Mouse (Mus musculus): Measurements from ENCODE around the gene Npepps. TPM values are rescaled to one million over a fixed set of nuclear protein-coding genes. Genes with fewer than 3 reads are reported as not detected.
A peak's percentile ranks its signal among the peaks of the same experiment; 100 is the strongest.

Gene Npepps
- total and polyA plus RNA-seq, 2 experiments: 9.1 to 12.2 TPM

GRCm38 (mm10) chr11:97302231-97302781 lies 21.9 kb upstream of the Npepps start:
- no peak overlapping the region for H3K4me3 ChIP-seq (ENCODE audit: insufficient read depth, low read depth, low read length)
- H3K9ac ChIP-seq (ENCODE audit: low read depth, low read length): no peak overlapping the region
- no peak overlapping the region for H3K27ac ChIP-seq (replicated peaks; ENCODE audit: insufficient read depth, low read depth, low read length)
- no peaks in the 10 kb centered on the region for H3K36me3 ChIP-seq (ENCODE audit: control insufficient read depth, insufficient read depth, low read length)
- no peaks in the 10 kb centered on the region for H3K79me2 ChIP-seq (ENCODE audit: control insufficient read depth, insufficient read depth, low read length)
- no peaks in the 10 kb centered on the region; the same call in 1 of the 2 replicates for H3K4me1 ChIP-seq (ENCODE audit: control insufficient read depth, insufficient read depth, low read length)
- TF ChIP-seq CTCF (IDR thresholded peaks at IDR 0.05; ENCODE audit: low read depth, low read length) (no peak), POLR2A (IDR thresholded peaks at IDR 0.05; ENCODE audit: extremely low read depth, insufficient read depth, low read length) (no peak)
- DNase-seq (ENCODE audit: extremely low read depth, low read depth, low spot score): peak; percentile 88
- no peaks in the 10 kb centered on the region for H3K27me3 ChIP-seq (ENCODE audit: control insufficient read depth, insufficient read depth, low read length)
- WGBS: 14% methylated on average over 7 of the region's 7 CpGs

DNA sequence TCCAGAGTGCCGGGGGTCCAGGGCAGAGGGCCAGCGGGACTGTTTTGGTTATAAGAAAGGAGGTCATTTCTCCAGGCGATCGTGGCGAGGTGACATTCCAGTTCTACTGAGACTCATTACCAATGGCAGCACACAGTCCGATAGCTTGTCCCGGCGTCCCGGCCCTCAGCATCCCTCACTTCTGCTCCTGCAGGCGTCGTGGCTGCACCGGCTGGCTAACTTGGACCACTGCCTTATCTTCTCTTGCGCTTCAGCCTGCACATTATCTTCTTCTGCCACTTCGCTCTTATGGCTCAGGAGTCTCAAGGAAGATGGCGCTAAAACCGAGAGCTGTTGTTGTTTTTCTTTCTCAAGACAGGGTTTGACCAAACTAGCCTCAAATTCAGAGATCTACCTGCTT lies 21.0 kb upstream of the Npepps start:
- H3K4me1 ChIP-seq (ENCODE audit: control insufficient read depth, insufficient read depth, low read length): no peaks in the 10 kb centered on the region; the same call in 1 of the 2 replicates
- H3K9ac ChIP-seq (ENCODE audit: low read depth, low read length): no peak overlapping the region
- no peak overlapping the region for H3K4me3 ChIP-seq (ENCODE audit: insufficient read depth, low read depth, low read length)
- no peaks in the 10 kb centered on the region for H3K36me3 ChIP-seq (ENCODE audit: control insufficient read depth, insufficient read depth, low read length)
- WGBS: 91% methylated on average over 16 of the region's 16 CpGs
- no peak overlapping the region for H3K27ac ChIP-seq (replicated peaks; ENCODE audit: insufficient read depth, low read depth, low read length)
- no peaks in the 10 kb centered on the region for H3K79me2 ChIP-seq (ENCODE audit: control insufficient read depth, insufficient read depth, low read length)
- DNase-seq (ENCODE audit: extremely low read depth, low read depth, low spot score): no peak
- TF ChIP-seq CTCF (IDR thresholded peaks at IDR 0.05; ENCODE audit: low read depth, low read length) (no peak), POLR2A (IDR thresholded peaks at IDR 0.05; ENCODE audit: extremely low read depth, insufficient read depth, low read length) (no peak)
- no peaks in the 10 kb centered on the region for H3K27me3 ChIP-seq (ENCODE audit: control insufficient read depth, insufficient read depth, low read length)

GRCm38 (mm10) chr11:97299939-97300338 lies 19.5 kb upstream of the Npepps start:
- Histone ChIP-seq H3K36me3 (ENCODE audit: control insufficient read depth, insufficient read depth, low read length) (no peaks in the 10 kb centered on the region), H3K27me3 (ENCODE audit: control insufficient read depth, insufficient read depth, low read length) (no peaks in the 10 kb centered on the region), H3K27ac (replicated peaks; ENCODE audit: insufficient read depth, low read depth, low read length) (no peak overlapping the region), H3K4me1 (ENCODE audit: control insufficient read depth, insufficient read depth, low read length) (no peaks in the 10 kb centered on the region; the same call in 1 of the 2 replicates), H3K9ac (ENCODE audit: low read depth, low read length) (no peak overlapping the region), H3K4me3 (ENCODE audit: insufficient read depth, low read depth, low read length) (no peak overlapping the region), H3K79me2 (ENCODE audit: control insufficient read depth, insufficient read depth, low read length) (no peaks in the 10 kb centered on the region)
- no peak for TF ChIP-seq CTCF (IDR thresholded peaks at IDR 0.05; ENCODE audit: low read depth, low read length)
- TF ChIP-seq POLR2A (IDR thresholded peaks at IDR 0.05; ENCODE audit: extremely low read depth, insufficient read depth, low read length): no peak
- 96% methylated on average over 2 of the region's 2 CpGs for WGBS
- DNase-seq (ENCODE audit: extremely low read depth, low read depth, low spot score): no peak

DNA sequence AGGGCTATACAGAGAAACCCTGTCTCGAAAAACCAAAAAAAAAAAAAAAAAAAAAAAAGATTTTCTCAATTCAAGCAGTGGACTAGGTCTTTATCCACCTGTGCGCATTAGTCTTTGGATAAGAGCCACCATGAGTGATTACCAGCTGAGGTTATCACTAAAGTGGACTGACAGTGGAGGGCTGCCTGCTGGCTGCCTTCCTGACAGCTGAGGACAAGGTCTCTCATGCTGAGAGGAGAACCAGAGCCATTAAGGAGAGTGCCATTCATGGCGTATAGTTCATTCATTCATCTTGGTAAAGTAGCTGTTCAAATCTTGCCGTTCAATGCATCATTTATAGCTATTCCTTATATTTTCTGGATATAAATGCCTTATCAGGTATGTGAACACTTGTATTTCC lies 16.1 kb upstream of the Npepps start:
- TF ChIP-seq CTCF (IDR thresholded peaks at IDR 0.05; ENCODE audit: low read depth, low read length) (no peak), POLR2A (IDR thresholded peaks at IDR 0.05; ENCODE audit: extremely low read depth, insufficient read depth, low read length) (no peak)
- Histone ChIP-seq H3K4me1 (ENCODE audit: control insufficient read depth, insufficient read depth, low read length) (no peaks in the 10 kb centered on the region), H3K79me2 (ENCODE audit: control insufficient read depth, insufficient read depth, low read length) (no peaks in the 10 kb centered on the region), H3K4me3 (ENCODE audit: insufficient read depth, low read depth, low read length) (no peak overlapping the region), H3K27me3 (ENCODE audit: control insufficient read depth, insufficient read depth, low read length) (no peaks in the 10 kb centered on the region), H3K27ac (replicated peaks; ENCODE audit: insufficient read depth, low read depth, low read length) (no peak overlapping the region), H3K9ac (ENCODE audit: low read depth, low read length) (no peak overlapping the region), H3K36me3 (ENCODE audit: control insufficient read depth, insufficient read depth, low read length) (no peaks in the 10 kb centered on the region)
- WGBS: 73% methylated on average over 4 of the region's 4 CpGs
- DNase-seq (ENCODE audit: extremely low read depth, low read depth, low spot score): no peak

DNA sequence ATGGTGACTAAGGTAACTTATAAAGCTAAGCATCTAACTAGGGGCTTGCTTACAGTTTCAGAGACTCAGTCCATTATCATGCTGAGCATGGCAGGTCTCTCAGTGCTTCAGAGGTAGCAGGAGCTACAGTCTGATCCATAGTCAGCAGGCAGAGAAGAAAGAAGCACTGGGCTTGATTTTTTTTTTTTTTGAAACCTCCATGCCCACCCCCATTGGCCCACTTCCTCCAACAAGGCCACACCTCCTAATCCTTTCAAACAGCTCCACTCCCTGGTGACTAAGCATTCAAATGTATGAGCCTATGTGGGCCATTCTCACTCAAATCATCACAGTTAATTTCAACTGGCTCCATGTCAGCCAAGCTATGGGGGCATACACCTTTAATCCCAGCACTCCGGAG lies 12.3 kb upstream of the Npepps start:
- no peak for TF ChIP-seq CTCF (IDR thresholded peaks at IDR 0.05; ENCODE audit: low read depth, low read length)
- TF ChIP-seq POLR2A (IDR thresholded peaks at IDR 0.05; ENCODE audit: extremely low read depth, insufficient read depth, low read length): no peak
- Histone ChIP-seq H3K9ac (ENCODE audit: low read depth, low read length) (no peak overlapping the region), H3K4me3 (ENCODE audit: insufficient read depth, low read depth, low read length) (no peak overlapping the region)

More for the DNA sequence above, 12.3 kb upstream of the Npepps start:
- Histone ChIP-seq H3K36me3 (ENCODE audit: control insufficient read depth, insufficient read depth, low read length) (no peaks in the 10 kb centered on the region), H3K27me3 (ENCODE audit: control insufficient read depth, insufficient read depth, low read length) (no peaks in the 10 kb centered on the region), H3K4me1 (ENCODE audit: control insufficient read depth, insufficient read depth, low read length) (no peaks in the 10 kb centered on the region), H3K79me2 (ENCODE audit: control insufficient read depth, insufficient read depth, low read length) (no peaks in the 10 kb centered on the region), H3K27ac (replicated peaks; ENCODE audit: insufficient read depth, low read depth, low read length) (no peak overlapping the region)
- WGBS: 100% methylated on average over 1 of the region's 1 CpGs
- no peak for DNase-seq (ENCODE audit: extremely low read depth, low read depth, low spot score)

Measured in liver, adult 2 months (tissue).